Mouse (Mus musculus) hindbrain, postnatal 0 days (tissue): ENCODE measurements around the gene Slc16a5. TPM values are rescaled to one million over a fixed set of nuclear protein-coding genes. Genes with fewer than 3 reads are reported as not detected.
"Not testable (repeated sequence)": the region's sequence is repeated elsewhere in the genome, so short reads cannot be mapped to it uniquely, and the experiment has no call there.

Source experiments
- ATAC-seq: fragments of 200-750 bp; cut with Nextera tagmentation; 2 replicates; pipeline ENCODE4 v1.8.0; 2017; ENCODE audit warnings: mild to moderate bottlenecking, moderate TSS enrichment, moderate library complexity
- DNase-seq: peaks from one replicate; pipeline ENCODE4 v3.0.0-alpha.2; 2015; ENCODE audit warnings: low spot score
- H3K27ac ChIP-seq: fragments of 300-500 bp; sonication (generic); 2 replicates; pipeline ENCODE4 v1.5.1; 2014; ENCODE audit warnings: mild to moderate bottlenecking
- H3K27me3 ChIP-seq: fragments of 300-500 bp; sonication (generic); 2 replicates; pipeline ENCODE4 v1.6.1; 2014; ENCODE audit warnings: low read length, mixed read lengths; ENCODE audit not compliant: insufficient read depth
- H3K36me3 ChIP-seq: fragments of 300-500 bp; sonication (generic); 2 replicates; pipeline ENCODE4 v1.6.1; 2014; ENCODE audit warnings: low read length, mixed read lengths; ENCODE audit not compliant: insufficient read depth
- H3K4me1 ChIP-seq: fragments of 300-500 bp; sonication (generic); 2 replicates; pipeline ENCODE4 v1.6.1; 2014; ENCODE audit warnings: antibody characterized with exemption, low read length, mixed read lengths; ENCODE audit not compliant: insufficient read depth
- H3K4me2 ChIP-seq: fragments of 300-500 bp; sonication (generic); 2 replicates; pipeline ENCODE4 v1.6.1; 2014; ENCODE audit warnings: low read depth, mild to moderate bottlenecking, low read length, moderate library complexity, mixed read lengths
- H3K4me3 ChIP-seq: fragments of 300-500 bp; sonication (generic); 2 replicates; pipeline ENCODE4 v1.5.1; 2014; ENCODE audit warnings: low read length
- H3K9ac ChIP-seq: fragments of 300-500 bp; sonication (generic); replicated peaks from 2 replicates; pipeline ENCODE4 v1.6.1; 2014; ENCODE audit warnings: mild to moderate bottlenecking, low read length, moderate library complexity, mixed read lengths
- H3K9me3 ChIP-seq: fragments of 300-500 bp; sonication (generic); 2 replicates; pipeline ENCODE4 v1.6.1; 2016; ENCODE audit warnings: low read length, mixed read lengths
- CTCF ChIP-seq: IDR thresholded peaks from 2 replicates; pipeline ENCODE4 v1.5.1; 2016; ENCODE audit warnings: antibody characterized with exemption, control low read depth, low read depth
- WGBS: fragments of 180-500 bp; shearing (Covaris S2); extraction: QIAGEN DNeasy Blood & Tissue Kit; methylation state at CpG from one replicate; pipeline ENCODE4 v1.1.7; 2014; 5-methylcytosine and 5-hydroxymethylcytosine counted together
- polyA plus RNA-seq: library from polyadenylated mRNA; unstranded; fragments of >200 nt; fragmentation: Nextera tagmentation; extraction: Ambion mirVana; gene quantifications from 2 replicates; pipeline ENCODE4 v1.2.1, GENCODE M21; 2015
- total RNA-seq: library from RNA; depleted of rRNA; stranded (reverse); fragments of >200 nt; gene quantifications from 2 replicates; pipeline ENCODE4 v1.2.3, GENCODE M21; 2014

Gene Slc16a5
- total and polyA plus RNA-seq, 2 experiments from 2014 or later, result 0.10 to 0.30 TPM

- Histone ChIP-seq H3K9ac (no peak overlapping the region), H3K27ac (no peak overlapping the region), H3K4me1 (no peaks in the 10 kb centered on the region), H3K4me3 (no peak overlapping the region), H3K4me2 (no peak overlapping the region), H3K36me3 (no peaks in the 10 kb centered on the region), H3K9me3 (no peaks in the 10 kb centered on the region), H3K27me3 (no peaks in the 10 kb centered on the region)
- no peak for TF ChIP-seq CTCF
- DNase-seq (no peak), ATAC-seq (no peak)
- WGBS, result 82% methylated on average over 11 of the region's 11 CpGs
Observed at GRCm38 (mm10) chr11:115447321-115447885, 14.9 kb upstream of the Slc16a5 start.

GRCm38 (mm10) chr11:115448075-115448474 lies 14.2 kb upstream of the Slc16a5 start:
- Histone ChIP-seq H3K36me3 (no peaks in the 10 kb centered on the region), H3K27me3 (no peaks in the 10 kb centered on the region), H3K9ac (no peak overlapping the region), H3K9me3 (no peaks in the 10 kb centered on the region), H3K4me1 (no peaks in the 10 kb centered on the region), H3K4me3 (no peak overlapping the region), H3K4me2 (no peak overlapping the region), H3K27ac (no peak overlapping the region)
- no peak for TF ChIP-seq CTCF
- DNase-seq, result no peak
- ATAC-seq, result no peak
- 84% methylated on average over 16 of the region's 16 CpGs for WGBS

- Histone ChIP-seq H3K9me3 (no peaks in the 10 kb centered on the region), H3K4me1 (no peaks in the 10 kb centered on the region), H3K4me2 (no peak overlapping the region), H3K27me3 (no peaks in the 10 kb centered on the region), H3K9ac (no peak overlapping the region), H3K36me3 (no peaks in the 10 kb centered on the region), H3K27ac (no peak overlapping the region), H3K4me3 (no peak overlapping the region)
- 59% methylated on average over 7 of the region's 7 CpGs for WGBS
- DNase-seq (no peak), ATAC-seq (no peak)
- no peak for TF ChIP-seq CTCF
Observed at GRCm38 (mm10) chr11:115448998-115449397, 13.3 kb upstream of the Slc16a5 start.

GRCm38 (mm10) chr11:115450176-115450575 lies 12.1 kb upstream of the Slc16a5 start:
- Histone ChIP-seq H3K27ac (no peak overlapping the region), H3K9me3 (no peaks in the 10 kb centered on the region), H3K4me2 (no peak overlapping the region), H3K9ac (no peak overlapping the region), H3K27me3 (no peaks in the 10 kb centered on the region), H3K4me3 (no peak overlapping the region), H3K4me1 (no peaks in the 10 kb centered on the region), H3K36me3 (no peaks in the 10 kb centered on the region)
- no peak for TF ChIP-seq CTCF
- ATAC-seq (no peak), DNase-seq (no peak)
- 90% methylated on average over 7 of the region's 7 CpGs for WGBS

- no peak for TF ChIP-seq CTCF
- 84% methylated on average over 8 of the region's 8 CpGs for WGBS
- H3K9me3 ChIP-seq, result no peaks in the 10 kb centered on the region
Observed at GRCm38 (mm10) chr11:115451781-115452241, 10.5 kb upstream of the Slc16a5 start.

GRCm38 (mm10) chr11:115452281-115452860 lies 9.9 kb upstream of the Slc16a5 start:
- Histone ChIP-seq H3K27me3 (no peaks in the 10 kb centered on the region), H3K4me1 (no peaks in the 10 kb centered on the region), H3K4me2 (no peak overlapping the region), H3K9ac (no peak overlapping the region), H3K4me3 (no peak overlapping the region), H3K36me3 (no peaks in the 10 kb centered on the region), H3K9me3 (no peaks in the 10 kb centered on the region), H3K27ac (no peak overlapping the region)
- WGBS, result 77% methylated on average over 7 of the region's 7 CpGs
- DNase-seq (no peak), ATAC-seq (no peak)
- no peak for TF ChIP-seq CTCF

More at GRCm38 (mm10) chr11:115451781-115452241, 10.5 kb upstream of the Slc16a5 start:
- Histone ChIP-seq H3K4me3 (no peak overlapping the region), H3K36me3 (no peaks in the 10 kb centered on the region), H3K27ac (no peak overlapping the region), H3K4me2 (no peak overlapping the region), H3K4me1 (no peaks in the 10 kb centered on the region), H3K27me3 (no peaks in the 10 kb centered on the region), H3K9ac (no peak overlapping the region)
- DNase-seq (no peak), ATAC-seq (no peak)

- ATAC-seq (no peak), DNase-seq (no peak)
- WGBS, result 69% methylated on average over 4 of the region's 4 CpGs
- no peak for TF ChIP-seq CTCF
- H3K27me3 ChIP-seq, result no peaks in the 10 kb centered on the region
- H3K4me3 ChIP-seq, result no peak overlapping the region
- H3K4me1 ChIP-seq, result no peaks in the 10 kb centered on the region
- H3K9me3 ChIP-seq, result no peaks in the 10 kb centered on the region
- no peaks in the 10 kb centered on the region for H3K36me3 ChIP-seq
- H3K9ac ChIP-seq, result no peak overlapping the region
- no peak overlapping the region for H3K27ac ChIP-seq
- H3K4me2 ChIP-seq, result no peak overlapping the region
Observed at GRCm38 (mm10) chr11:115453306-115453705, 9.0 kb upstream of the Slc16a5 start.

GRCm38 (mm10) chr11:115454822-115455221 lies 7.5 kb upstream of the Slc16a5 start:
- not testable (repeated sequence) for H3K36me3 ChIP-seq, H3K27me3 ChIP-seq, DNase-seq, ATAC-seq, H3K9me3 ChIP-seq, H3K9ac ChIP-seq, H3K4me1 ChIP-seq, H3K27ac ChIP-seq, H3K4me2 ChIP-seq, H3K4me3 ChIP-seq
- WGBS, result 87% methylated on average over 6 of the region's 6 CpGs
